Mouse (Mus musculus): ENCODE measurements at regions not wholly inside any gene's neighbourhood (a gene's known extent, or its start where the extent isn't known, plus 50 kb on each side); places are given as distances from the start of the nearest gene placed in this dataset.

DNA sequence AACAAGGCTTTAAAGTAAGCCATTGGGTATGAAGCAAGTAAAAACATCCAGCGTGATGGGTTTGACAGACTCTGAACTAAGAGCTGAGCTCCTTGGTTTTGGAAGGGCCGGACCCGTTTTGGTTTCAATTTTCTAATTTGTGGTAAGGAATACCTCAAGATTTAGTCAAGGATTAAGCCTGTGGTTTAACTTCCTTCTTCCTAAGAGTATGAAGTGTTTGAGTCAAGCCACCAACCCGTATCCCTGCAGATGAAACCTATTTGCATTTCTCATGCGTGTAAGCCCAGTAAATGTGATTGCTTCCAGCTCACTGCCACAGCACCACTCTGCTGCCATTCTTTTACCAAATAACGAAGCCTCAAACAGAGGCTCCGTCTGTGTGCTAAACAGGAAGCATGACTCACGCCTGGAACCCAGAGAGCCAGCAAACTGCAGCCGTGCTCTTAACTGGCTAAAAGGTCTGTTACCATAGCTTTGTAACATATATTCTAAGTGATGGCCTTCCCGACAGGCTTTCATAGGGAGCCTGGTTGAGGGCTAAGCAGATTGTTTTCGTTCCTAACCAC is 149.7 kb downstream of the Etv1 start:
- Histone ChIP-seq H3K4me3 (ENCODE audit: insufficient read depth, low read length) (no peak overlapping the region), H3K27ac (ENCODE audit: insufficient read depth, low read length) (no peak overlapping the region), H3K4me1 (ENCODE audit: control insufficient read depth, insufficient read depth, low read length) (peaks cover 2% of the 10 kb centered on the region; the same call in 1 of the 2 replicates)
- TF ChIP-seq CTCF (IDR thresholded peaks at IDR 0.05; ENCODE audit: extremely low read depth, insufficient read depth, low read length) (no peak), POLR2A (IDR thresholded peaks at IDR 0.05; ENCODE audit: extremely low read depth, insufficient read depth, low read length) (no peak)

DNA sequence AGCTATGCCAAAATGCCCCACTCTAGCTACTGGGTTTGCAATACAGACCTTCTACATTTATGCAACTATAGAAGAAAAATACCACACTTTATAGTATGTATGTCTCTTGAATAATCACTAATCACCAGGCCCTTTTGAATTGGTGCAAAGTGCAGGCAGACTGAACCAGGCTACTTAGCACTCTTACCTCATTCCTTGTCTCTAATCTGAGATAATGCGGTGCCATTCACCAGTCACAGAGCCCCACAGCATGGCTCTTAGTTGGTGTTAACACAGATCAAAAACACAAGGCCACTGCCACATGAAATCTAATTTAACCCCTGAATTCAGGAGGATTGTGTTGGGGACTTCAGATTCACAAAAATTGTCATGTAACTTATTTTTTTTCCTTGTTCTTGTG is 150.5 kb downstream of the Etv1 start:
- TF ChIP-seq POLR2A (IDR thresholded peaks at IDR 0.05; ENCODE audit: extremely low read depth, insufficient read depth, low read length), result no peak
- no peak for TF ChIP-seq CTCF (IDR thresholded peaks at IDR 0.05; ENCODE audit: extremely low read depth, insufficient read depth, low read length)
- Histone ChIP-seq H3K4me3 (ENCODE audit: insufficient read depth, low read length) (no peak overlapping the region), H3K27ac (ENCODE audit: insufficient read depth, low read length) (no peak overlapping the region), H3K4me1 (ENCODE audit: control insufficient read depth, insufficient read depth, low read length) (peaks cover 2% of the 10 kb centered on the region; the same call in 1 of the 2 replicates)

DNA sequence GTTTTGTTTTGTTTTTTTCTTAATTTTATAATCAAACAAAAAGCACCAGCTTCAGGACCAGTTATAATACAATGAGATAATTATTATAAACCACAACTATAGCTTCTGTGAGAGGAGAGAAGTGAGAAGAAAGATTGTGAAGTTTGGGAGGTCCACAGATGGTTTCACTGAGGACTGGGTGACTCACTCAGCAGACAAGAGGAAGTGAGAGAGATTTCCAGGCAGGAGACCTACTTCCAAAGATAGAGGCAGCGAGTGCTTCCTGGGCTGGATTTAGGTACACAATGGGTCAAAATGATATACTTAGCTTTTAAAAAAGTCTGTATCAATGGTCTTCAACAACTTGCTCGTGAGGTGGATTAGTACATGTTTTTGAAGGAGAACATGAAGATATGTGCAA is 152.6 kb downstream of the Etv1 start:
- H3K27ac ChIP-seq (ENCODE audit: insufficient read depth, low read length), result no peak overlapping the region
- TF ChIP-seq POLR2A (IDR thresholded peaks at IDR 0.05; ENCODE audit: extremely low read depth, insufficient read depth, low read length) (no peak), CTCF (IDR thresholded peaks at IDR 0.05; ENCODE audit: extremely low read depth, insufficient read depth, low read length) (no peak)
- H3K4me1 ChIP-seq (ENCODE audit: control insufficient read depth, insufficient read depth, low read length), result peaks cover 2% of the 10 kb centered on the region; the same call in 1 of the 2 replicates
- H3K4me3 ChIP-seq (ENCODE audit: insufficient read depth, low read length), result no peak overlapping the region

DNA sequence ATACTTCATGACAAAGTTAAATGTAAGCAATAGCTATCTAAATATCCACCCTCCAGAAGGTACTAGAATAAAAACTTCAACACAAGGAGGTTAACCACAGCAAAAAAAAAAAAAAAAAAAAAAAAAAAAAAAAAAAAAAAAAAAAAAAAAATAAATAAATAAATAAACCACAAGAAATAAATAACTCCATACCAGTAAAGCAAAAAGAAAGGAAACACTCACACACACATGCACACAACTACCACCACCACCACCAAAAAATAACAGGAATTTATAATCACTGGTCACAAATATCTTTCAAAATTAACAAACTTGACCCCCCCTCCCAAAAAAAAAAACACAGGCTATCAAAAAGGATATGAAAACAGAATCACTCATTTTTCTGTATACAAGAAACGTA is 180.4 kb downstream of the Etv1 start:
- Histone ChIP-seq H3K4me3 (ENCODE audit: insufficient read depth, low read length) (no peak overlapping the region), H3K27ac (ENCODE audit: insufficient read depth, low read length) (no peak overlapping the region), H3K4me1 (ENCODE audit: control insufficient read depth, insufficient read depth, low read length) (no peaks in the 10 kb centered on the region)
- TF ChIP-seq CTCF (IDR thresholded peaks at IDR 0.05; ENCODE audit: extremely low read depth, insufficient read depth, low read length) (no peak), POLR2A (IDR thresholded peaks at IDR 0.05; ENCODE audit: extremely low read depth, insufficient read depth, low read length) (no peak)

DNA sequence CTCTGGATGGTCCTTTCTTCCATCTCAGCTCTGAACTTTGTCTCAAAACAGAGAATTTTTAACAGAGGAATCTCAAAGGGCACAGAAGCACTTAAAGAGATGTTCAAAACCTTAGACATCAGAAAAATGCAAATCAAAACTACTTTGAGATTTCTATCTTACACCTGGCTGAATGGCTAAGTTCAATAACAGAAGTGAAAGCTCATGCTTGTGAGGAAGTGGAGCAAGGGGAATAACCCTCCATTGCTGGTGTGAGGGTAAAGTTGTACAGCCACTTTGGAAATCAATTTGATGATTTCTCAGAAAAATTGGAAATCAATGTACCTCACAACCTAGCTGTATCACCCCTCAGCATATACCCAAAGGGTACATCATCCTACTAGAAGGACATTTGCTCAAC is 183.1 kb downstream of the Etv1 start:
- H3K27ac ChIP-seq (ENCODE audit: insufficient read depth, low read length), result no peak overlapping the region
- TF ChIP-seq CTCF (IDR thresholded peaks at IDR 0.05; ENCODE audit: extremely low read depth, insufficient read depth, low read length), result no peak
- TF ChIP-seq POLR2A (IDR thresholded peaks at IDR 0.05; ENCODE audit: extremely low read depth, insufficient read depth, low read length), result no peak

DNA sequence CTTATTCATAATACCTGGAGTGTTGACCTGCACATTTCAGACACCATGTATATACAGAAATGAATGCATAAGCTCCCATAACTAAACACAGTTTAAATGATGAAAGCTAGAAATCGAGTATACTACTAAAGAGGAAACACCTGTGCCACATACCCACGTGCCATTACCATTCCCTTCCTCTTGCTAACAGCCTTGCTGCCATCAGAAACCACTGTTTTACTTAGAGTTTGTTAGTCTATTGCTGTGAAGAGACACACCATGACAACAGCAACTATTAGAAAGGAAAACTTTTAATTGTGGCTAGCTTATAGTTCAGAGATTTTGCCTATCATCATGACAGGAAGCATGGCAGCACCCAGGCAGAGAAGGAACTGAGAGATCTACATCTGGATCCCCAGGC is 191.2 kb downstream of the Etv1 start:
- no peak overlapping the region for H3K27ac ChIP-seq (ENCODE audit: insufficient read depth, low read length)
- TF ChIP-seq POLR2A (IDR thresholded peaks at IDR 0.05; ENCODE audit: extremely low read depth, insufficient read depth, low read length) (no peak), CTCF (IDR thresholded peaks at IDR 0.05; ENCODE audit: extremely low read depth, insufficient read depth, low read length) (no peak)

More for the DNA sequence above, 183.1 kb downstream of the Etv1 start:
- H3K4me3 ChIP-seq (ENCODE audit: insufficient read depth, low read length), result no peak overlapping the region
- no peaks in the 10 kb centered on the region for H3K4me1 ChIP-seq (ENCODE audit: control insufficient read depth, insufficient read depth, low read length)

DNA sequence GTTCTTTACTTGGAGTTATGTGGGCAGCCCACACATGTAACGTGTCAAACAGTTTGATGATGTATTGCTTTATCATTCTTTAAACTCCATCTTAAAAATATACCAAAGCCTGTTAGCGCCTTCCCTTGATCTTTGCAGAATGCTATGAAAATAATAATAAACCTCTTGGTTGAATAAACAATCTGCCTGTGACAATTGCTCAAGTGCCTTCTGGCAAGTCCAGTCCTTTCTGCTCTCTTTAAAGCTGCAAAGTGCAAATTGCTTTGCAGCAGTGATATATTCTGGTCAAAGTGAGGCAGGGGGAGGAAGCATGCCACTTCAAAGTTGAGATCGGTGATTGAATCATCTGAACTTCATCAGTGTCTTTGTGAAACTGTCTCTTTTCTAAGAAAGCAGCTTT is 193.0 kb downstream of the Etv1 start:
- H3K4me3 ChIP-seq (ENCODE audit: insufficient read depth, low read length), result no peak overlapping the region
- no peak overlapping the region for H3K27ac ChIP-seq (ENCODE audit: insufficient read depth, low read length)
- no peaks in the 10 kb centered on the region for H3K4me1 ChIP-seq (ENCODE audit: control insufficient read depth, insufficient read depth, low read length)
- TF ChIP-seq POLR2A (IDR thresholded peaks at IDR 0.05; ENCODE audit: extremely low read depth, insufficient read depth, low read length) (no peak), CTCF (IDR thresholded peaks at IDR 0.05; ENCODE audit: extremely low read depth, insufficient read depth, low read length) (no peak)

More for the DNA sequence above, 191.2 kb downstream of the Etv1 start:
- Histone ChIP-seq H3K4me3 (ENCODE audit: insufficient read depth, low read length) (no peak overlapping the region), H3K4me1 (ENCODE audit: control insufficient read depth, insufficient read depth, low read length) (no peaks in the 10 kb centered on the region)

DNA sequence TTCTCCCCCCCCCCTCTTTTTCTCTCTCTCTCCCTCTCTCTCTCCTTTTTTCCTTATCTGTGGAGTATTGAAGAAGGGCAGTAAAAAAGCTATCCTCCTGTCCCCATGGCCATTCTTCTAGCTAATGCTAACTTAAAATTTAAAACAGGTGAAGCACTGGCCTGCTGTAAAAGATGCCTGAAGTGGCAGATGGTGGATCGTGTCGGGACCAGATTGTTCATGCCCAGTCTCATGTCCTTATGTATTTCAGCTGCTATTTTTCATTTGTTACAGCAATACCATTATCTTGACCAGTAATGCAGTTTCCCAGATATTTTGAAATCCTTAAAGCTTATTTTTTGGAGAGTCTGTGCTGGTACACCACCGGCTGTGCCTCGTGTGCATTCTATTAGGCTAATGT is 196.3 kb downstream of the Etv1 start:
- TF ChIP-seq POLR2A (IDR thresholded peaks at IDR 0.05; ENCODE audit: extremely low read depth, insufficient read depth, low read length), result no peak
- no peak for TF ChIP-seq CTCF (IDR thresholded peaks at IDR 0.05; ENCODE audit: extremely low read depth, insufficient read depth, low read length)
- H3K4me1 ChIP-seq (ENCODE audit: control insufficient read depth, insufficient read depth, low read length), result no peaks in the 10 kb centered on the region
- H3K27ac ChIP-seq (ENCODE audit: insufficient read depth, low read length), result no peak overlapping the region
- no peak overlapping the region for H3K4me3 ChIP-seq (ENCODE audit: insufficient read depth, low read length)

DNA sequence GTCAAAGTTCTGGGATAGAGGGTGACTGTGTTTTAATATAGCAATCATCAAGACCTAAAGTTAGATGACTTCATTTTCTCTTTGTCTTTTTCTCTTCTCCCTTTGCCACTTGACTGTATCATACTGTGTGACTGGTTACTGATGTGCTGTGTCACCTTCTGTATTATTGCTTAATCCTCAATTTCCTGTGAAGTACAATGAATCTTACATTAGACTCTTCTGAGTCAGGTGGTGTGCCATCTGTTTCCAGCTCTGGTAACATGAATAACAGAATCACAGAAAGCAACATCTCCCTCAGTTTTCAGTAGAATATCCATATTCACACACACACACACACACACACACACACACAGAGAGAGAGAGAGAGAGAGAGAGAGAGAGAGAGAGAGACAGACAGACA is 203.2 kb downstream of the Etv1 start:
- no peaks in the 10 kb centered on the region for H3K4me1 ChIP-seq (ENCODE audit: control insufficient read depth, insufficient read depth, low read length)
- no peak overlapping the region for H3K4me3 ChIP-seq (ENCODE audit: insufficient read depth, low read length)
- no peak for TF ChIP-seq CTCF (IDR thresholded peaks at IDR 0.05; ENCODE audit: extremely low read depth, insufficient read depth, low read length)
- H3K27ac ChIP-seq (ENCODE audit: insufficient read depth, low read length), result no peak overlapping the region

DNA sequence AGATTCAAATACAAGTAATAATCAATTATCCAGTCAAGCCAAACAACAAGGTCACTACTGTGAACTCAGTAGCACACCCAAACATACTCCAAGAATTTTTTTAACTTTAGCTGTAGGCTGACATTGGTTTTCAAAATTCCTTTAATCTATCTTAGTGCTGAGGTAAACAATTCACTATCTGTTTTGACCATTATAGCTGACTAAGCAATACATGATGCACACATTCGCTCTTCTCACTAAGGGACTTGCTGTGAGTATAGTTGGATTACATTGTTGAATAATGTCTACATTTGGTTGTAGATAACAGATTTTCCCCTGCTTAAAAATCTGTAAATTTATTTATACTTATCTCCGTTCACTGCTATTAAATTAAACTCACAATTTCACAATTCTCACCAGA is 206.7 kb downstream of the Etv1 start:
- TF ChIP-seq CTCF (IDR thresholded peaks at IDR 0.05; ENCODE audit: extremely low read depth, insufficient read depth, low read length) (no peak), POLR2A (IDR thresholded peaks at IDR 0.05; ENCODE audit: extremely low read depth, insufficient read depth, low read length) (no peak)
- H3K27ac ChIP-seq (ENCODE audit: insufficient read depth, low read length), result no peak overlapping the region

More for the DNA sequence above, 206.7 kb downstream of the Etv1 start:
- Histone ChIP-seq H3K4me3 (ENCODE audit: insufficient read depth, low read length) (no peak overlapping the region), H3K4me1 (ENCODE audit: control insufficient read depth, insufficient read depth, low read length) (no peaks in the 10 kb centered on the region)

Measured in cortical plate, adult 2 months (tissue).